Mouse (Mus musculus) spleen, adult 2 months (tissue): ENCODE data around the gene Ak2.

Experiments used
- CTCF ChIP-seq: fragments of 200-500 bp; IDR thresholded peaks from 2 replicates; pipeline ENCODE4 v1.5.1; 2011; ENCODE audit warnings: mild to moderate bottlenecking, inconsistent platforms; ENCODE audit not compliant: insufficient read depth, insufficient read length, insufficient replicate concordance; ENCODE audit errors: extremely low read depth
- POLR2A ChIP-seq: fragments of 200-500 bp; IDR thresholded peaks from 2 replicates; pipeline ENCODE4 v1.6.1; 2011; ENCODE audit warnings: low read depth, low read length, inconsistent platforms

DNA sequence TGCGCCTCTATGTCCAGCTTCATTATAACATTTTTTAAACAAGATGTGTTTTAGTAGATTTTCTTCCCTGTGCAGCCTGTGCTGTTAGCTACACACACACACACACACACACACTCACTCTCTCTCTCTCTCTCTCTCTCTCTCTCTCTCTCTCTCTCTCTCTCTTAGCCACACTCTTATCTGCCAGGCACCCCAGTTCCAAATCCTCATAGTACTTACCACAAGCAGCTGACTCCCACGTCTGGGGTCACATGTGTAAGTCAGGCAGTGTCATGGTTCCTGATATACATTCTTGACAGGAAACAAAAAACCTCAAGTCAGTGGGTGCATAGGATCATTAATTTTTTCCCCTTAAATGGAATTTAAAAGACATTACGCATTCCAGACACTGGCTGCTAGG lies 16.9 kb downstream of the Ak2 start:
- TF ChIP-seq CTCF (no peak), POLR2A (no peak)
